Mouse (Mus musculus): ENCODE results near the gene Nyx. TPM values are rescaled to one million over a fixed set of nuclear protein-coding genes. Genes with fewer than 3 reads are reported as not detected.
A peak's percentile ranks its signal among the peaks of the same experiment; 100 is the strongest.

The Nyx gene
- polyA plus RNA-seq, 1 experiment from 2014 or later: 0.06 TPM

DNA sequence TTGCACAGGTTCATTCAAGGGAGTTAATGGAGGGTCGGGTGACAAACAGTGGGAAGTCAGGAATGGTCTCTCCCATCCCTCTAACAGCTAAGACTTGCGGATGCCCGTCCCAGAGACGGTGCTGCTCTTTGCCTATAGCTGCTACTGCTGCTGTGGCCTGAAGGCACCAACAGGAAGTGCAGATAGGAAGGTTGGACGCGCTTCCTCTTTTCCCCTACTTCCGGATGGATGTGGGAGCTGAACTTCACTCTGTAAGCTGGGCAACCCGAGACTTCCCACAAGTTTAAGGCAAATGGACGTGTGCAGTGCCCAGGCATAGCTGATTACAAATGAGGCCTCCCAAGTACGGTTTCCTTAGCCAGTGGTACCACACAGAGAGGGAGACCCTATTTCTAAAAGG lies 52.1 kb downstream of the Nyx start:
- Histone ChIP-seq H3K4me3 (ENCODE audit: low read depth, low read length) (no peak overlapping the region), H3K9ac (replicated peaks; ENCODE audit: low read depth) (no peak overlapping the region), H3K9me3 (ENCODE audit: low read length) (no peaks in the 10 kb centered on the region), H3K27me3 (replicated peaks; ENCODE audit: insufficient read depth, low read length) (no peaks in the 10 kb centered on the region), H3K4me1 (ENCODE audit: insufficient read depth, low read depth, low read length) (no peaks in the 10 kb centered on the region), H3K36me3 (ENCODE audit: insufficient read depth, low read length) (no peaks in the 10 kb centered on the region), H3K4me2 (replicated peaks; ENCODE audit: low read depth, low read length) (no peak overlapping the region), H3K27ac (ENCODE audit: low read length) (no peak overlapping the region)
- no peak for ATAC-seq
- DNase-seq (ENCODE audit: low spot score): no peak
- TF ChIP-seq EP300 (IDR thresholded peaks at IDR 0.05) (no peak), CTCF (IDR thresholded peaks at IDR 0.05) (no peak)
- 68% methylated on average over 10 of the region's 10 CpGs for WGBS

DNA sequence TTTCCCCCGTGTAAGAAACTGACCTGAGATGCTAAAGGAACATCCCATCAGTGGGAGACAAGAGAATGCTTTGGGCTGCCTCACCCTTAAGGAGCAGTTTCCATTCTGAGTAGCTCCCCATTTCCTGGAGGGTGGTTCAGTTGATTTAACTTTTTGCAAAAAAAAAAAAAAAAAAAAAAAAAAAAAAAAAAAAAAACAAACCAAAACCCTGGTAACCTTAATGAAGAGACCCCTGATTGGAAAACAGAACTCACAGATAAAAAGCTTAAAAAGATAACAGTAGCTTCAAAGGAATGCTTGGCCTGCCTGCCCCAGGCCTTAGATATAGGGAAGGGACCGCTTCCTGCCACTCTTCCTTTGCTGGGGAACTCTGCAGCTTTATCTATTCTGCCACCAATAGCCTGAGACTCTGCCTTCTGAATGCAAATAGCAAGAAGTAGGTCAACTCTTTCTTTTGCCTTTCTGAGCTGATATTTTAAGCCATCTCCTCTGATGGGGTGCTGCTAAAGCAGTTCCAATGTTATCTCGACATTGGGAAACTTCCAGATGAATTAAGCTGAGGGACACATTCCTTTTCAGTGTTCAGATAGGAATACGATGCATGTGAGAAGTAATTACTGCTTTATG lies 53.0 kb downstream of the Nyx start:
- Histone ChIP-seq H3K4me3 (ENCODE audit: low read depth, low read length) (no peak overlapping the region), H3K9me3 (ENCODE audit: low read length) (no peaks in the 10 kb centered on the region), H3K4me2 (replicated peaks; ENCODE audit: low read depth, low read length) (no peak overlapping the region), H3K27ac (ENCODE audit: low read length) (no peak overlapping the region), H3K27me3 (replicated peaks; ENCODE audit: insufficient read depth, low read length) (no peaks in the 10 kb centered on the region), H3K4me1 (ENCODE audit: insufficient read depth, low read depth, low read length) (no peaks in the 10 kb centered on the region), H3K9ac (replicated peaks; ENCODE audit: low read depth) (no peak overlapping the region), H3K36me3 (ENCODE audit: insufficient read depth, low read length) (no peaks in the 10 kb centered on the region)
- 54% methylated on average over 4 of the region's 4 CpGs for WGBS
- TF ChIP-seq CTCF (IDR thresholded peaks at IDR 0.05) (no peak), EP300 (IDR thresholded peaks at IDR 0.05) (no peak)
- no peak for DNase-seq (ENCODE audit: low spot score)
- ATAC-seq: peak; percentile 63

DNA sequence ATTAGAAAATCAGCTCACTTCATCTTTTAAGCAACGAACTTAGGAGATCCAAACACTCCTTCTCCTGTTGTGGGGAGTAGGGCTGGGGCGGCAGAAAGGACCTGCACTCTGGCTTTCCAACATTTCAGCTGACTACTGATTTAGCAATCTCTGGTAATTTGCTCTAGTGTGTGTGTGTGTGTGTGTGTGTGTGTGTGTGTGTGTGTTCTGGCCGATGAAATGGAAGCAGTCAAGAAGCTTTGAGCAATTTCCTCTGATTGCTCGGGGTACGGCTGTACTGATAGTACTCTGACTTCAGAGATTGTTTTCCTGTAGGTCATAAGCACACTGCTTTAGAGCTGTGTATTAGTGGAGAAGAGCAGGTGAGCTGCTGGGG lies 53.5 kb downstream of the Nyx start:
- Histone ChIP-seq H3K27ac (ENCODE audit: low read length) (peak overlapping the region; percentile 69; the same call in 1 of the 2 replicates), H3K4me3 (ENCODE audit: low read depth, low read length) (no peak overlapping the region), H3K4me1 (ENCODE audit: insufficient read depth, low read depth, low read length) (no peaks in the 10 kb centered on the region), H3K27me3 (replicated peaks; ENCODE audit: insufficient read depth, low read length) (no peaks in the 10 kb centered on the region), H3K36me3 (ENCODE audit: insufficient read depth, low read length) (no peaks in the 10 kb centered on the region), H3K9ac (replicated peaks; ENCODE audit: low read depth) (no peak overlapping the region), H3K9me3 (ENCODE audit: low read length) (no peaks in the 10 kb centered on the region), H3K4me2 (replicated peaks; ENCODE audit: low read depth, low read length) (no peak overlapping the region)
- TF ChIP-seq EP300 (IDR thresholded peaks at IDR 0.05) (no peak), CTCF (IDR thresholded peaks at IDR 0.05) (no peak)
- 42% methylated on average over 5 of the region's 5 CpGs for WGBS
- DNase-seq (ENCODE audit: low spot score): peak; percentile 65
- ATAC-seq: peak; percentile 79

DNA sequence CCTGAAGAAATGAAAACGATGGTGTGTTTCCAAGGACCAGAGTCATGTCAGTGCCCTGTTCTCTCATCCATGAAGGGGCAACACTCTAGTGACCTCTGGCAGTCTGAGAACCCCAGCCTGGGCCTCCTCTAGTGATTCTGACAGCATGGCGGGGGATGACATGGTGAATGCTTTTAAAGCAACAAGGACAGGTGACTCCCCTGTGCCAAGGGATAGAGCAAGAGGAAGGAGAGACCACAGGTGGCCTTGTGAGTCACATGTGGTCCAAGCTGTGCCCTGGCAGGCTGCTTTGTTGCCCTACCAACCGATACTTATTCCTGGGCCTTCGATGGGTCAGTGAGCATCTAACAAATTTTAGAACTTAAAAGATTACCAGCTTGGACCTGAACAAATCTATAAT lies 54.7 kb downstream of the Nyx start:
- WGBS: 85% methylated on average over 4 of the region's 4 CpGs
- Histone ChIP-seq H3K9ac (replicated peaks; ENCODE audit: low read depth) (no peak overlapping the region), H3K9me3 (ENCODE audit: low read length) (no peaks in the 10 kb centered on the region), H3K4me3 (ENCODE audit: low read depth, low read length) (no peak overlapping the region), H3K36me3 (ENCODE audit: insufficient read depth, low read length) (no peaks in the 10 kb centered on the region), H3K4me1 (ENCODE audit: insufficient read depth, low read depth, low read length) (no peaks in the 10 kb centered on the region), H3K4me2 (replicated peaks; ENCODE audit: low read depth, low read length) (no peak overlapping the region), H3K27me3 (replicated peaks; ENCODE audit: insufficient read depth, low read length) (no peaks in the 10 kb centered on the region), H3K27ac (ENCODE audit: low read length) (no peak overlapping the region)
- ATAC-seq (no peak), DNase-seq (ENCODE audit: low spot score) (no peak)
- TF ChIP-seq EP300 (IDR thresholded peaks at IDR 0.05) (no peak), CTCF (IDR thresholded peaks at IDR 0.05) (no peak)

DNA sequence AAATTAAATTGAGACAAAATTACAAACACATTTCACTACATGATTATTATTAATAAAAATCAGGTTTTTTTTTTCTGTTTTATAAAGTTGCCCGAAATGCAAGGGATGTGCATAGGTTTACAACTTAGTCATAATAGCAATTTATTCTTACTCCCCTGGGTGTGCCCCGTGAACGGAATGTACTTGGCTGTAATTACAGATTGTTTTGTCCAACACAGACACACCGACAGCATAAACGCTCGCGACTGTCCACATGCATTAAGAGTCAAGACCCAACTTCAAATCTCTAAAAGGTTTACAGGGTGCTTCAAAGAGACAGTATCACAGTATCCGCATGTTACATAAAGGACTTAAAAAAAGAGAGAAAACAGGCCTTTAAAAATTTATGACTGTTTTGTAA lies 55.4 kb downstream of the Nyx start:
- Histone ChIP-seq H3K27ac (ENCODE audit: low read length) (no peak overlapping the region), H3K27me3 (replicated peaks; ENCODE audit: insufficient read depth, low read length) (no peaks in the 10 kb centered on the region), H3K9me3 (ENCODE audit: low read length) (no peaks in the 10 kb centered on the region), H3K4me1 (ENCODE audit: insufficient read depth, low read depth, low read length) (no peaks in the 10 kb centered on the region), H3K4me3 (ENCODE audit: low read depth, low read length) (no peak overlapping the region), H3K36me3 (ENCODE audit: insufficient read depth, low read length) (no peaks in the 10 kb centered on the region), H3K9ac (replicated peaks; ENCODE audit: low read depth) (no peak overlapping the region), H3K4me2 (replicated peaks; ENCODE audit: low read depth, low read length) (no peak overlapping the region)
- TF ChIP-seq EP300 (IDR thresholded peaks at IDR 0.05) (no peak), CTCF (IDR thresholded peaks at IDR 0.05) (no peak)
- DNase-seq (ENCODE audit: low spot score) (no peak), ATAC-seq (no peak)
- WGBS: 78% methylated on average over 8 of the region's 8 CpGs

Other genes with a start within 250 kb of the Nyx start
- 81.8 and 85.2 TPM in 2 replicates for gene Ddx3x, start 185.1 kb upstream of the Nyx start, polyA plus RNA-seq (2015; fragmentation: Nextera tagmentation; extraction: Ambion mirVana)
- gene Gpr34, start 166.0 kb downstream of the Nyx start, polyA plus RNA-seq (2015; fragmentation: Nextera tagmentation; extraction: Ambion mirVana): 4.3 and 4.4 TPM in 2 replicates
- gene Gpr82, start 195.3 kb downstream of the Nyx start, polyA plus RNA-seq (2015; fragmentation: Nextera tagmentation; extraction: Ambion mirVana): 0.07 and 0.32 TPM in 2 replicates